Mouse (Mus musculus) mouse embryonic stem cell (cell line): Measurements from ENCODE around the gene Asphd2.
"Not testable (repeated sequence)": the region's sequence is repeated elsewhere in the genome, so short reads cannot be mapped to it uniquely, and the experiment has no call there.

Experiments used
- in situ Hi-C, 2 experiments: fragments of 300-500 bp; cut with MboI; formaldehyde crosslinking; loops; 1 replicate in 1 of 2; 3 replicates in 1 of 2; pipeline ENCODE4 v1.14.3; 2019 to 2020; ENCODE audit warnings: low sequenced_read_pairs in 2 of 2, low pct_unique_long_range_greater_than_20kb in 1 of 2, mixed read lengths in 1 of 2; ENCODE audit not compliant: unreplicated experiment in 1 of 2

Asphd2 gene

GRCm38 (mm10) chr5:112394779-112395443 is at the start of gene Asphd2:
Gene Asphd2 (minus strand): TSS chr5:112394866.
- in situ Hi-C loops = no loop called here

- in situ Hi-C loops = no loop called here
These were observed 43.9 kb upstream of the Asphd2 start for GRCm38 (mm10) chr5:112438535-112438934.

- in situ Hi-C loops = no loop called here
These were observed 38.3 kb upstream of the Asphd2 start for GRCm38 (mm10) chr5:112433004-112433403.

GRCm38 (mm10) chr5:112432033-112432432 is 37.4 kb upstream of the Asphd2 start:
- in situ Hi-C loops = no loop called here

- in situ Hi-C loops = no loop called here
These were observed 36.6 kb upstream of the Asphd2 start for GRCm38 (mm10) chr5:112431120-112431775.

GRCm38 (mm10) chr5:112428944-112429343 is 34.3 kb upstream of the Asphd2 start:
- in situ Hi-C loops = loop anchor here in 1 of 2 experiments (10.0 kb wide), 1 partner anchor 184 kb away; no protein-coding TSS in a partner anchor

GRCm38 (mm10) chr5:112427283-112427682 is 32.6 kb upstream of the Asphd2 start:
- in situ Hi-C loops = loop anchor here in 1 of 2 experiments (10.0 kb wide), 1 partner anchor 182 kb away; no protein-coding TSS in a partner anchor

- in situ Hi-C loops = loop anchor here in 1 of 2 experiments (10.0 kb wide), 1 partner anchor 182 kb away; no protein-coding TSS in a partner anchor
These were observed 32.0 kb upstream of the Asphd2 start for GRCm38 (mm10) chr5:112426635-112427034.

GRCm38 (mm10) chr5:112419535-112419934 is 24.9 kb upstream of the Asphd2 start:
- in situ Hi-C loops = no loop called here

GRCm38 (mm10) chr5:112418023-112418422 is 23.4 kb upstream of the Asphd2 start:
- in situ Hi-C loops = no loop called here

- in situ Hi-C loops = no loop called here
These were observed 22.0 kb upstream of the Asphd2 start for GRCm38 (mm10) chr5:112416673-112417072.

GRCm38 (mm10) chr5:112412781-112413180 is 18.1 kb upstream of the Asphd2 start:
- in situ Hi-C loops = not testable (repeated sequence)

GRCm38 (mm10) chr5:112411514-112412335 is 17.1 kb upstream of the Asphd2 start:
- in situ Hi-C loops = no loop called here

- in situ Hi-C loops = no loop called here
These were observed 16.4 kb upstream of the Asphd2 start for GRCm38 (mm10) chr5:112411072-112411471.

GRCm38 (mm10) chr5:112409274-112409673 is 14.6 kb upstream of the Asphd2 start:
- in situ Hi-C loops = no loop called here

GRCm38 (mm10) chr5:112406017-112406416 is 11.4 kb upstream of the Asphd2 start:
- in situ Hi-C loops = no loop called here

- in situ Hi-C loops = no loop called here
These were observed 7.8 kb upstream of the Asphd2 start for GRCm38 (mm10) chr5:112402437-112402836.

GRCm38 (mm10) chr5:112399284-112399683 is 4.6 kb upstream of the Asphd2 start:
- in situ Hi-C loops = no loop called here

- in situ Hi-C loops = no loop called here
These were observed 1.4 kb upstream of the Asphd2 start for GRCm38 (mm10) chr5:112396066-112396465.
